Mouse (Mus musculus) kidney, postnatal 0 days (tissue): ENCODE results near the gene Hdhd3. TPM values are rescaled to one million over a fixed set of nuclear protein-coding genes. Genes with fewer than 3 reads are reported as not detected.

Source experiments
- ATAC-seq: fragments of 200-750 bp; cut with Nextera tagmentation; replicated peaks from 2 replicates; pipeline ENCODE4 v1.8.0; 2017; ENCODE audit warnings: low read depth, moderate number of reproducible peaks, moderate TSS enrichment, moderate library complexity; ENCODE audit not compliant: low FRiP score
- DNase-seq: peaks from one replicate; pipeline ENCODE4 v3.0.0-alpha.2; 2016; ENCODE audit warnings: low spot score
- H3K27ac ChIP-seq: fragments of 300-500 bp; sonication (generic); 2 replicates; pipeline ENCODE4 v1.5.1; 2014; ENCODE audit warnings: mild to moderate bottlenecking
- H3K27me3 ChIP-seq: fragments of 300-500 bp; sonication (generic); 2 replicates; pipeline ENCODE4 v1.6.1; 2014; ENCODE audit warnings: low read length, mixed read lengths; ENCODE audit not compliant: insufficient read depth
- H3K36me3 ChIP-seq: fragments of 300-500 bp; sonication (generic); 2 replicates; pipeline ENCODE4 v1.6.1; 2014; ENCODE audit warnings: low read length, mixed read lengths; ENCODE audit not compliant: insufficient read depth
- H3K4me1 ChIP-seq: fragments of 300-500 bp; sonication (generic); replicated peaks from 2 replicates; pipeline ENCODE4 v1.6.1; 2014; ENCODE audit warnings: antibody characterized with exemption, low read length, mixed read lengths; ENCODE audit not compliant: insufficient read depth
- H3K4me2 ChIP-seq: fragments of 300-500 bp; sonication (generic); 2 replicates; pipeline ENCODE4 v1.6.1; 2014; ENCODE audit warnings: mild to moderate bottlenecking, low read length, moderate library complexity, mixed read lengths
- H3K4me3 ChIP-seq: fragments of 300-500 bp; sonication (generic); replicated peaks from 2 replicates; pipeline ENCODE4 v1.5.1; 2014; ENCODE audit warnings: low read depth, low read length
- H3K9ac ChIP-seq: fragments of 300-500 bp; sonication (generic); 2 replicates; pipeline ENCODE4 v1.6.1; 2014; ENCODE audit warnings: low read depth, low read length
- H3K9me3 ChIP-seq: fragments of 300-500 bp; sonication (generic); replicated peaks from 2 replicates; pipeline ENCODE4 v1.6.1; 2016; ENCODE audit warnings: low read length, inconsistent platforms, mixed read lengths
- CTCF ChIP-seq: IDR thresholded peaks from 2 replicates; pipeline ENCODE4 v1.5.1; 2016; ENCODE audit warnings: antibody characterized with exemption, low read depth, mild to moderate bottlenecking, moderate library complexity
- WGBS: fragments of 180-500 bp; shearing (Covaris S2); extraction: QIAGEN DNeasy Blood & Tissue Kit; methylation state at CpG from one replicate; pipeline ENCODE4 v1.1.7; 2014; 5-methylcytosine and 5-hydroxymethylcytosine counted together
- polyA plus RNA-seq: library from polyadenylated mRNA; unstranded; fragments of >200 nt; fragmentation: Nextera tagmentation; extraction: Ambion mirVana; gene quantifications from 2 replicates; pipeline ENCODE4 v1.2.1, GENCODE M21; 2015

Gene Hdhd3
- polyA plus RNA-seq, 1 experiment from 2014 or later, result 16.0 TPM

DNA sequence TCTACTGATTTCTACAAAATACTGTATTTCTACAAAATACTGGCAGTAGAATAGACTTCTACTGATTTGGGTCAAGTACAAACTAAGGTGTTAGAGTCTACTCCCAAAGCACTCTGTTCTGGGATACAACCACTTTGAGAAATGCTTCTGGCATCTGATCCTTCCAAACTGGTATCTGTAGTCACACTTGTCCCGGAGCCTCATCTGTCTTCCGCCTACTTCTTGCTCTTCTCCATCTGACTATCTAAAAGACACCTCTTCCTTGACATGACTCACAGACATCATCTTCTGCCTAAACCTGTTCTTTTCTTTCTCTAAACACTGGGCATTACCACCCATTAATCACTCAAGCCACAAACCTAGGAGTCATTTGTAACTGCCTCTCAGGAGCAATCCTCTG lies 31.2 kb downstream of the Hdhd3 start:
- H3K4me3 ChIP-seq, result no peak overlapping the region
- H3K4me2 ChIP-seq, result no peak overlapping the region
- ATAC-seq (no peak), DNase-seq (no peak)
- no peaks in the 10 kb centered on the region for H3K36me3 ChIP-seq
- H3K27me3 ChIP-seq, result no peaks in the 10 kb centered on the region
- no peak for TF ChIP-seq CTCF
- no peaks in the 10 kb centered on the region for H3K9me3 ChIP-seq
- no peak overlapping the region for H3K9ac ChIP-seq
- no peak overlapping the region for H3K27ac ChIP-seq
- H3K4me1 ChIP-seq, result no peaks in the 10 kb centered on the region
- WGBS, result 90% methylated on average over 2 of the region's 2 CpGs

DNA sequence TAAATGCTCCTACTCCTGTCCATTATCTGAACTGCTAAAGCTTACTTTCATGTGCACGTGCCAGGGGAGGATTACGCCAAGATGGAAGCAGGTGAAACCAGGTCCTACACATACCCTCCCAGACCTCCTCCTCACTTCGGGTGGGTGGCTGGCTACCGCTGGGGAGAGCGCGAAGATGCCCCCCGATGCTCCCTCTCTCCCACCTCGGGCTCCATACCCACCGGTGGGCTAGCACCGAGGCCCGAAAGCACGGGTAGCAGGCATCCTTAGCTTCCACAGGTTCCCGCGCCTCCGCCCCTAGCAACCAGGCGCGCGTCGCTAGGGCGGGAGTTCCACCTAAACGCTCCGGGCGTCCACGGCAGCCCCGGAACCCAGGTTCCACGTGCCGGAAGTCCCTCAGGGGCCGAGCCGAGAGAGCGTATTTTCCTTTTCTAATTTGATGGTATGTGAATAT lies 32.6 kb downstream of the Hdhd3 start, which contains the start of gene Wdr31:
Wdr31 (minus strand) TSS at position 299 of the 454 bp plus-strand sequence.
- peak; percentile 95 for ATAC-seq
- no peak within 1 kb of the TSS for H3K27ac ChIP-seq

GRCm38 (mm10) chr4:62468158-62468557 lies 35.1 kb downstream of the Hdhd3 start:
- Histone ChIP-seq H3K36me3 (no peaks in the 10 kb centered on the region), H3K27me3 (no peaks in the 10 kb centered on the region), H3K9me3 (no peaks in the 10 kb centered on the region), H3K4me3 (no peak overlapping the region), H3K4me2 (no peak overlapping the region), H3K4me1 (no peaks in the 10 kb centered on the region), H3K9ac (no peak overlapping the region), H3K27ac (no peak overlapping the region)
- WGBS, result 94% methylated on average over 1 of the region's 1 CpGs
- DNase-seq (no peak), ATAC-seq (no peak)
- peak; percentile 47 for TF ChIP-seq CTCF

More for the DNA sequence above, 32.6 kb downstream of the Hdhd3 start, which contains the start of gene Wdr31:
- Histone ChIP-seq H3K9ac (peak within 1 kb of the TSS; percentile 58; the same call in 1 of the 2 replicates), H3K36me3 (no peaks in the 10 kb centered on the region), H3K4me1 (no peaks in the 10 kb centered on the region), H3K4me2 (peak within 1 kb of the TSS; percentile 89), H3K4me3 (peak within 1 kb of the TSS; percentile 73), H3K27me3 (no peaks in the 10 kb centered on the region), H3K9me3 (no peaks in the 10 kb centered on the region)
- no peak for TF ChIP-seq CTCF
- peak; percentile 81 for DNase-seq
- WGBS, result under 1% methylated on average over 30 of the region's 30 CpGs

DNA sequence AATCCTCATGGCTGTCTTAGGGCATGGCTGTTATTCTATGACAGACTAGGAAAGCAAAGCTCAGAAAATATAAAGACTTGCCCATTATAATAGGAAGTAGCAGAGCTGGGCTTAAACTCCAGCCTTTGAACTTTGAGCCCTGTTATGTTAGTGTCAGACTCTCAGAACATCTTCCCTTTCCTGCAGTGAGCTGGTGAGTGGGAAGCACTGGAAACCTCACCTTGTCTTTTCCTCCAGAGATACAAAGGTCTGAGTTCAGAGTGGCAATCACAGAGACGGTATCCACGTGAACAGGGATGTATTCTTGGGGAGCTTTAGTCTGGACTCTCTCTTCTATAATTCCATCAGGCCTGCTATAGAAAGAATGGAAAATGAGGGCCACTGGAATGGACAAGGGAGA lies 40.1 kb downstream of the Hdhd3 start:
- no peak overlapping the region for H3K4me2 ChIP-seq
- 88% methylated on average over 2 of the region's 2 CpGs for WGBS
- ATAC-seq, result no peak

GRCm38 (mm10) chr4:62460348-62460747 lies 42.9 kb downstream of the Hdhd3 start:
- DNase-seq (no peak), ATAC-seq (no peak)
- TF ChIP-seq CTCF, result no peak
- WGBS, result 93% methylated on average over 8 of the region's 8 CpGs
- no peaks in the 10 kb centered on the region for H3K4me1 ChIP-seq
- H3K36me3 ChIP-seq, result no peaks in the 10 kb centered on the region
- H3K27me3 ChIP-seq, result no peaks in the 10 kb centered on the region
- H3K9ac ChIP-seq, result no peak overlapping the region
- H3K4me3 ChIP-seq, result no peak overlapping the region
- H3K9me3 ChIP-seq, result no peaks in the 10 kb centered on the region
- H3K4me2 ChIP-seq, result no peak overlapping the region
- no peak overlapping the region for H3K27ac ChIP-seq

More for the DNA sequence above, 40.1 kb downstream of the Hdhd3 start:
- TF ChIP-seq CTCF, result no peak
- H3K4me1 ChIP-seq, result no peaks in the 10 kb centered on the region
- no peaks in the 10 kb centered on the region for H3K27me3 ChIP-seq
- H3K36me3 ChIP-seq, result no peaks in the 10 kb centered on the region
- DNase-seq, result no peak
- no peak overlapping the region for H3K27ac ChIP-seq
- no peaks in the 10 kb centered on the region for H3K9me3 ChIP-seq
- no peak overlapping the region for H3K9ac ChIP-seq
- H3K4me3 ChIP-seq, result no peak overlapping the region

GRCm38 (mm10) chr4:62459081-62459480 lies 44.2 kb downstream of the Hdhd3 start:
- 62% methylated on average over 3 of the region's 3 CpGs for WGBS
- no peak for TF ChIP-seq CTCF
- DNase-seq (no peak), ATAC-seq (no peak)
- no peak overlapping the region for H3K4me2 ChIP-seq
- H3K27ac ChIP-seq, result no peak overlapping the region
- no peaks in the 10 kb centered on the region for H3K36me3 ChIP-seq
- no peaks in the 10 kb centered on the region for H3K4me1 ChIP-seq
- no peaks in the 10 kb centered on the region for H3K27me3 ChIP-seq
- no peaks in the 10 kb centered on the region for H3K9me3 ChIP-seq
- no peak overlapping the region for H3K4me3 ChIP-seq
- H3K9ac ChIP-seq, result no peak overlapping the region

DNA sequence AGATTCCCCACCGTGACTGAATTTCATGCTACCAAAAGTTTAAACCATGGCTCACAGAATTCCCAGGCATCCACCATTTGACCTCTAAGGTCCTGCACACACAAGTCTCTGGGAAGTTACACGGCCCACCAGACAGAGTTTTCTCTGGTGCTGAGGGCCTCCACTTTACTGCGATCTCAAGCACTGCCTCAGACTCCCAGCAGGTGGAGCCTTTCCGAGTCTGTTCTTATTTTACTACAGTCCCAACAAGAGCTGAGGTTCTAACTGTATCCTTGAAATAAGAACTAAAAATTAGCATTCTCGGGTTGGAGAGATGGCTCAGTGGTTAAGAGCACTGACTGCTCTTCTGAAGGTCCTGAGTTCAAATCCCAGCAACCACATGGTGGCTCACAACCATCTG lies 48.3 kb downstream of the Hdhd3 start:
- peak; percentile 72 for DNase-seq
- H3K36me3 ChIP-seq, result no peaks in the 10 kb centered on the region
- H3K4me3 ChIP-seq, result no peak overlapping the region
- WGBS, result 37% methylated on average over 5 of the region's 5 CpGs
- no peak overlapping the region for H3K4me2 ChIP-seq
- no peaks in the 10 kb centered on the region for H3K27me3 ChIP-seq
- peak; percentile 65 for ATAC-seq
- H3K9me3 ChIP-seq, result no peaks in the 10 kb centered on the region
- no peaks in the 10 kb centered on the region for H3K4me1 ChIP-seq
- H3K9ac ChIP-seq, result no peak overlapping the region
- TF ChIP-seq CTCF, result peak; percentile 74
- no peak overlapping the region for H3K27ac ChIP-seq

Other genes starting within 250 kb of the Hdhd3 start
- gene Slc31a2, start 240.9 kb downstream of the Hdhd3 start, polyA plus RNA-seq, result 18.1 and 19.3 TPM in 2 replicates
- gene Fkbp15, start 142.9 kb downstream of the Hdhd3 start, polyA plus RNA-seq, result 19.2 and 21.7 TPM in 2 replicates
- gene Slc31a1, start 142.7 kb downstream of the Hdhd3 start, polyA plus RNA-seq, result 48.3 and 55.9 TPM in 2 replicates
- 137 and 138 TPM in 2 replicates for gene Cdc26, start 94.8 kb downstream of the Hdhd3 start, polyA plus RNA-seq
- 14.8 and 16.1 TPM in 2 replicates for gene Prpf4, start 94.7 kb downstream of the Hdhd3 start, polyA plus RNA-seq
- 2.4 and 2.6 TPM in 2 replicates for gene Rnf183, start 68.2 kb downstream of the Hdhd3 start, polyA plus RNA-seq
- gene Wdr31, start 32.6 kb downstream of the Hdhd3 start, polyA plus RNA-seq, result 10.1 and 10.6 TPM in 2 replicates
- gene Bspry, start 23.4 kb downstream of the Hdhd3 start, polyA plus RNA-seq, result 38.2 and 38.9 TPM in 2 replicates
- gene Alad, start 16.5 kb upstream of the Hdhd3 start, polyA plus RNA-seq, result 109 and 119 TPM in 2 replicates
- 62.0 and 71.2 TPM in 2 replicates for gene Pole3, start 21.6 kb upstream of the Hdhd3 start, polyA plus RNA-seq
- gene 4933430I17Rik, start 21.9 kb upstream of the Hdhd3 start, polyA plus RNA-seq, result 0.45 and 0.46 TPM in 2 replicates
- gene Rgs3, start 56.4 kb upstream of the Hdhd3 start, polyA plus RNA-seq, result 41.4 and 44.3 TPM in 2 replicates